Mouse (Mus musculus): ENCODE measurements at regions not wholly inside any gene's neighbourhood (a gene's known extent, or its start where the extent isn't known, plus 50 kb on each side); places are given as distances from the start of the nearest gene placed in this dataset.

- no peak for TF ChIP-seq EP300 (IDR thresholded peaks at IDR 0.05; ENCODE audit: low read depth)
- no peak for TF ChIP-seq CTCF (IDR thresholded peaks at IDR 0.05; ENCODE audit: low read depth)
Observed at GRCm38 (mm10) chr15:57574080-57574618, 96.7 kb upstream of the Slc22a22 start.
